Mouse (Mus musculus) small intestine, adult 2 months (tissue): Measurements from ENCODE around the gene Lama2.

Experiments
- CTCF ChIP-seq: fragments of 200-500 bp; IDR thresholded peaks from 2 replicates; pipeline ENCODE4 v1.5.1; 2012; ENCODE audit warnings: low read depth, mild to moderate bottlenecking, control low read depth, inconsistent platforms, low read length, moderate library complexity, mixed read lengths; ENCODE audit not compliant: insufficient replicate concordance, insufficient read length; ENCODE audit errors: extremely low read depth
- POLR2A ChIP-seq: fragments of 200-500 bp; IDR thresholded peaks from 2 replicates; pipeline ENCODE4 v1.6.1; 2012; ENCODE audit warnings: low read depth, mild to moderate bottlenecking, control low read depth, inconsistent platforms, low read length, moderate library complexity

GRCm38 (mm10) chr10:26996684-26997083 is 622.9 kb downstream of the Lama2 start:
- TF ChIP-seq CTCF (no peak), POLR2A (no peak)
